Mouse (Mus musculus) G1E (cell line): Measurements from ENCODE around the gene Cnih2. TPM values are rescaled to one million over a fixed set of nuclear protein-coding genes. Genes with fewer than 3 reads are reported as not detected.

ENCODE experiments used
- ATAC-seq: 2 replicates; pipeline ENCODE4 v1.8.0; 2016; ENCODE audit warnings: mild to moderate bottlenecking; ENCODE audit not compliant: insufficient number of reproducible peaks, poor library complexity, low FRiP score, severe bottlenecking; ENCODE audit errors: extremely low read depth
- DNase-seq: peaks from one replicate; pipeline ENCODE4 v3.0.0; 2012; ENCODE audit warnings: low spot score
- H3K27me3 ChIP-seq: 2 replicates; pipeline ENCODE4 v1.6.1; 2012; ENCODE audit warnings: mild to moderate bottlenecking, low read length, inconsistent platforms; ENCODE audit not compliant: insufficient read depth
- H3K36me3 ChIP-seq: replicated peaks from 2 replicates; pipeline ENCODE3; 2012; ENCODE audit warnings: mild to moderate bottlenecking, inconsistent platforms
- H3K4me1 ChIP-seq: 2 replicates; pipeline ENCODE4 v1.6.1; 2012; ENCODE audit warnings: low read depth, low read length, inconsistent platforms, mixed read lengths; ENCODE audit not compliant: insufficient read depth
- H3K4me3 ChIP-seq: 2 replicates; pipeline ENCODE4 v1.5.1; 2012; ENCODE audit warnings: low read depth, mild to moderate bottlenecking, inconsistent platforms, low read length, moderate library complexity, mixed read lengths
- H3K9me3 ChIP-seq: replicated peaks from 2 replicates; pipeline ENCODE4 v1.6.1; 2012; ENCODE audit warnings: inconsistent platforms
- CTCF ChIP-seq: IDR thresholded peaks from 2 replicates; pipeline ENCODE4 v1.5.1; 2012; ENCODE audit warnings: low read depth, low read length, inconsistent platforms, mixed read lengths
- GATA1 ChIP-seq: IDR thresholded peaks from 2 replicates; pipeline ENCODE4 v1.6.1; 2012; ENCODE audit warnings: borderline replicate concordance, low read length, inconsistent platforms, mixed read lengths
- GATA2 ChIP-seq: IDR thresholded peaks from 2 replicates; pipeline ENCODE4 v1.6.1; 2012; ENCODE audit warnings: low read depth, low read length, inconsistent platforms, borderline replicate concordance
- POLR2AphosphoS5 ChIP-seq: IDR thresholded peaks from 2 replicates; pipeline ENCODE4 v1.6.1; 2012; ENCODE audit warnings: low read depth, low read length, inconsistent platforms; ENCODE audit not compliant: insufficient replicate concordance
- TAL1 ChIP-seq: conservative IDR thresholded peaks from 2 replicates; pipeline ENCODE4 v1.6.1; 2012; ENCODE audit warnings: low read depth, low read length, inconsistent platforms, mixed read lengths
- polyA plus RNA-seq: library from polyadenylated mRNA; stranded (reverse); fragments of >175 nt; gene quantifications from 2 replicates; pipeline ENCODE4 v1.2.3, GENCODE M21; 2012
- total RNA-seq, 2 experiments: library from RNA; stranded (forward) in 1 of 2; stranded (reverse) in 1 of 2; fragments of 200-1000 nt in 1 of 2; fragments of >200 nt in 1 of 2; fragmentation: Nextera tagmentation in 1 of 2; gene quantifications; 2 replicates each; pipeline ENCODE4 v1.2.3; 2014 to 2017

Cnih2 gene
- total and polyA plus RNA-seq, 3 experiments = 1.6 to 2.1 TPM; not detected in 1

DNA sequence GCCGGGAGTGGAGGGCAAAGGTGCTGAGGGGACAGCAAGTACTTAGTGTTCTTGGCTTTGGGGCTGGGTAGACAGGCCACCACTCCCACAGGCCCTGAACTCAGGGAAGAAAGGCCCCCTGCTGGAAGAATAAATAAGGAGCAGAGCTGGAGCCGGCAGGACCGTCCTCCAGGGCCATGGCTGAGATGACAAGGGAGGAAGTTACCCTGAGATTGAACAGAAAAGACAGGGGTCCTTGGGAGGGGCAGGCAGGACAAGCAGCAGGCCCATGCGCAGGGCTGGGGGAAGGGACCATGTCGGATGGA is 9.9 kb upstream of the Cnih2 start:
- DNase-seq (peak; percentile 47), ATAC-seq (no peak)
- TF ChIP-seq GATA1 = no peak
- no peak for TF ChIP-seq GATA2
- TF ChIP-seq TAL1 = no peak
- TF ChIP-seq POLR2AphosphoS5 = no peak
- TF ChIP-seq CTCF = no peak
- Histone ChIP-seq H3K9me3 (no peaks in the 10 kb centered on the region), H3K4me3 (no peak overlapping the region), H3K4me1 (peaks cover 33% of the 10 kb centered on the region), H3K36me3 (peaks cover 59% of the 10 kb centered on the region), H3K27me3 (no peaks in the 10 kb centered on the region)

DNA sequence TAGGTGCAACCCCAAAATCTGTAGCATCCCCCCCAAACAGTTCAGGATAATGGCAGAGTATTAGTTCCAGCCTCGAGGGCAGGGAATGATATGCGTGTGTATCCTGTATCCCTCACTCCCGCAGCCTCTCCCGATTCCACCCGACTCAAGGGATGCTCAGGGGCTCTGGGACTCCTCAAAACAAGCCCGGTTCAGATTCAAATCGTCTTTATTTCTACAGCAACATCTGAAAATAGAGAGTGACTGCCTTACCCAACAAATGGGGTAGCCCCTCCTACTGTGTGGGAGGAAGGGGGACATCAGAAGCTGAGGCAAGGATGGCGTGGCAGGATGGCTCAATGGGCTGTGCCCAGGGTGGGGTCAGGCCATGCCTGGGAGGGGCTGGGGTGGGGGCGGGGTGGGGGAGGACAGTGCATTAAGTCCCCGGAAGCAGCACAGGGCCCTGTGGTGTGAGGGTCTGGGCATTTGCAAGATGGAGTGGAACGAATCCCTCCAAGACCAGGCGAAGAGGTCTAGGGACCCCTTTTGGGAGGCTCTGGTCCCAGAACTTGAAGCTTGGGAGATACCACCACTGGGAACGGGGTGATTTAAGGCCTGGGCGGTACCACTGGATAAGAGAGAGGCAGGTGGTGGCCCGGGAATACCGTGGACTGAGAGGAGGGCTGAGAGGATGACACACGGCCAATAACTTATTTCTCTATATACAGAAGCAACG is 9.4 kb upstream of the Cnih2 start:
- Histone ChIP-seq H3K9me3 (no peaks in the 10 kb centered on the region), H3K27me3 (no peaks in the 10 kb centered on the region), H3K36me3 (peaks cover 63% of the 10 kb centered on the region), H3K4me3 (peak overlapping the region; percentile 84; the same call in 1 of the 2 replicates), H3K4me1 (peaks cover 36% of the 10 kb centered on the region)
- ATAC-seq = no peak
- no peak for TF ChIP-seq CTCF
- TF ChIP-seq GATA2 = no peak
- no peak for TF ChIP-seq POLR2AphosphoS5
- no peak for TF ChIP-seq GATA1
- TF ChIP-seq TAL1 = no peak
- no peak for DNase-seq

DNA sequence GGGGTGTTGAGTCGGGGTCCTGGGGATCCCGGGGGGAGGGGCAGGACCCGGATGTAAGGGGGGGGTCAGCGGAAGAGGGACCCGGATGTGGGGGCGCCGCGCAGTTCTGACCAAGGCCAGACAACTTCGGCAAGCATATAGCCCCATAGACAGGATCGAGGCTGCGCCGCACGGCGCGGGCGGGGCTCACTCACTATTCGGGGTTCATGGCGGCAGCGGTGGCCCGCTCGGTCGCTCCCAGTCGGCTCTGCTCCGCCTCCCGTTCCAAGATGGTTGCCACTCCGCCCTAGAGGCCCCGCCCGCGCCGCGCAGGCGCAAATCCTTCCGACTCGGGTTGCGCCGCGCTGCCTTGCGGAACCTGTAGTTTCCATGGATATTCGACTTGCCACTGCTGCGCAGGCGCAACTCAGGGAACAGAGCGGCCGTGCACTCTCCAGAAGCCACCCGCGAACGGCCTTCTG is 8.4 kb upstream of the Cnih2 start, which contains the start of gene Rab1b:
Gene Rab1b (minus strand): TSS at position 342 of the 461 bp plus-strand sequence.
- no peaks in the 10 kb centered on the region for H3K9me3 ChIP-seq
- H3K36me3 ChIP-seq = peaks cover 67% of the 10 kb centered on the region
- ATAC-seq = peak; percentile 78
- peak; percentile 94 for DNase-seq
- peak within 1 kb of the TSS; percentile 84 for H3K4me3 ChIP-seq
- TF ChIP-seq TAL1 = no peak
- TF ChIP-seq POLR2AphosphoS5 = no peak
- TF ChIP-seq GATA1 = no peak
- TF ChIP-seq GATA2 = no peak
- H3K27me3 ChIP-seq = no peaks in the 10 kb centered on the region
- H3K4me1 ChIP-seq = peaks cover 36% of the 10 kb centered on the region

DNA sequence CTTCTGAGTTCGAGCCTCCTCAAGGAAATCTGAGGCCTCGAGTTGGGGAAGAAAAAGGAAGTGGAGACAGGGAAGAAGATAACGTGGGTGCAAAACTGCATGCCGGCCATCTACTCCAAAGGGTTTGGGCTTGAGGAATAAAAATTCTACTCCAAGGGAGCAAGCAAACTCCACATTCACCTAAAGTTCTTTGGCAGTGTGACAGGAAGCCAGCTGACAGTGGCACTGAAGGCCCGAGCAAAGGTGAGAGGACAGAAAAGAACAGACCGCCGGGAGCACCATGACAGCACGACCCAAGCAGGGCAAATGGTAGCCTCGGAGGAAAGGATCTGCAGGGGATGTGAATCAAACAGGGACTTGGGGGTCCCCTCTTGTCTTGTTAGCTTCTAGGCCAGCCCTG is 7.8 kb upstream of the Cnih2 start:
- peaks cover 36% of the 10 kb centered on the region for H3K4me1 ChIP-seq
- peak overlapping the region; percentile 84 for H3K4me3 ChIP-seq
- peaks cover 68% of the 10 kb centered on the region for H3K36me3 ChIP-seq
- ATAC-seq (no peak), DNase-seq (no peak)
- no peaks in the 10 kb centered on the region for H3K9me3 ChIP-seq
- no peak for TF ChIP-seq GATA2
- no peaks in the 10 kb centered on the region for H3K27me3 ChIP-seq

GRCm38 (mm10) chr19:5097521-5098362 is 579 bp downstream of the Cnih2 start:
- Histone ChIP-seq H3K4me1 (peaks cover 47% of the 10 kb centered on the region), H3K36me3 (peaks cover 56% of the 10 kb centered on the region), H3K9me3 (no peaks in the 10 kb centered on the region), H3K4me3 (peak overlapping the region; percentile 68; the same call in 1 of the 2 replicates), H3K27me3 (peaks cover 17% of the 10 kb centered on the region)
- TF ChIP-seq GATA1 (no peak), CTCF (no peak), POLR2AphosphoS5 (no peak), GATA2 (no peak), TAL1 (no peak)
- ATAC-seq = no peak
- no peak for DNase-seq

GRCm38 (mm10) chr19:5095887-5096474 is 2.3 kb downstream of the Cnih2 start:
- no peak for ATAC-seq
- Histone ChIP-seq H3K27me3 (peaks cover 17% of the 10 kb centered on the region), H3K9me3 (no peaks in the 10 kb centered on the region), H3K4me3 (no peak overlapping the region), H3K36me3 (peaks cover 56% of the 10 kb centered on the region), H3K4me1 (peaks cover 47% of the 10 kb centered on the region)
- no peak for DNase-seq
- TF ChIP-seq GATA1 (no peak), GATA2 (no peak), POLR2AphosphoS5 (no peak), TAL1 (no peak), CTCF (no peak)
